Mouse (Mus musculus): ENCODE measurements around the gene Tmem156.

- TF ChIP-seq POLR2A (IDR thresholded peaks at IDR 0.05; ENCODE audit: control insufficient read depth in 1 of 2, insufficient read depth in 1 of 2, low read depth in 1 of 2, low read length in 2 of 2, poor library complexity in 1 of 2), result no peak
- no peak for TF ChIP-seq HCFC1 (IDR thresholded peaks at IDR 0.05; ENCODE audit: low read depth, low read length)
- no peak for TF ChIP-seq CTCF (IDR thresholded peaks at IDR 0.05 in 2 of 3, conservative IDR thresholded peaks at IDR 0.05 in 1 of 3; ENCODE audit: control insufficient read depth in 1 of 3, insufficient read depth in 1 of 3, low read depth in 2 of 3, low read length in 3 of 3, poor library complexity in 1 of 3, severe bottlenecking in 1 of 3)
- TF ChIP-seq MEF2A (IDR thresholded peaks at IDR 0.05; ENCODE audit: extremely low read depth, insufficient replicate concordance, low read depth, low read length, poor library complexity, severe bottlenecking), result no peak
Observed at GRCm38 (mm10) chr5:65024641-65025040, 67.3 kb downstream of the Tmem156 start.

Data from MEL (cell line).